In genomic region chr7:144914948-144915750, GRCm38 (mm10) we compare ENCODE assay signal across 8 mouse cellular contexts. TPM values are rescaled to one million over a fixed set of nuclear protein-coding genes. Genes with fewer than 3 reads are reported as not detected.
A peak's percentile ranks its signal among the peaks of the same experiment; 100 is the strongest.
DNase-seq lines count a peak whose midpoint lies in the region; ATAC-seq lines count a peak whose summit lies in the region.

Gene LTO1, plus strand, starts transcription at chr7:144915100.

- under 1% methylated on average over 55 of the region's 55 CpGs for WGBS in heart, embryonic 10.5 days
- WGBS in kidney, embryonic 16.5 days: under 1% methylated on average over 55 of the region's 55 CpGs
- under 1% methylated on average over 55 of the region's 55 CpGs for WGBS in liver, embryonic 12.5 days (ENCODE audit: insufficient replicate concordance)
- under 1% methylated on average over 55 of the region's 55 CpGs for WGBS in stomach, embryonic 15.5 days

- H3K4me1 ChIP-seq in heart, embryonic 10.5 days: peaks cover 12% of the 10 kb centered on the region
- H3K4me1 ChIP-seq in kidney, embryonic 16.5 days (ENCODE audit: insufficient read depth, low read length): peaks cover 8% of the 10 kb centered on the region
- H3K4me1 ChIP-seq in liver, embryonic 12.5 days: peaks cover 20% of the 10 kb centered on the region
- H3K4me1 ChIP-seq in stomach, embryonic 15.5 days: peaks cover 10% of the 10 kb centered on the region

- ATAC-seq in erythroblast, adult 5-6 weeks (replicated peaks; ENCODE audit: low FRiP score, poor library complexity, severe bottlenecking): peak; percentile 92
- ATAC-seq in kidney, embryonic 16.5 days (ENCODE audit: low FRiP score, low TSS enrichment): peak; percentile 93
- peak; percentile 93 for ATAC-seq in liver, embryonic 12.5 days
- peak; percentile 94 for ATAC-seq in stomach, embryonic 15.5 days (ENCODE audit: insufficient read depth, low FRiP score, low read depth)

- H3K27ac ChIP-seq in heart, embryonic 10.5 days: peak within 1 kb of the TSS; percentile 88
- peak within 1 kb of the TSS; percentile 81 for H3K27ac ChIP-seq in kidney, embryonic 16.5 days (ENCODE audit: low read length)
- H3K27ac ChIP-seq in liver, embryonic 12.5 days: peak within 1 kb of the TSS; percentile 68
- H3K27ac ChIP-seq in stomach, embryonic 15.5 days: peak within 1 kb of the TSS; percentile 71

- H3K4me3 ChIP-seq in heart, embryonic 10.5 days: peak within 1 kb of the TSS; percentile 92
- H3K4me3 ChIP-seq in kidney, embryonic 16.5 days (ENCODE audit: low read length): peak within 1 kb of the TSS; percentile 93
- H3K4me3 ChIP-seq in liver, embryonic 12.5 days: peak within 1 kb of the TSS; percentile 84
- peak within 1 kb of the TSS; percentile 89 for H3K4me3 ChIP-seq in stomach, embryonic 15.5 days (replicated peaks)

- peaks cover 28% of the 10 kb centered on the region for H3K36me3 ChIP-seq in heart, embryonic 10.5 days
- peaks cover 24% of the 10 kb centered on the region for H3K36me3 ChIP-seq in kidney, embryonic 16.5 days (ENCODE audit: insufficient read depth, low read length)
- peaks cover 32% of the 10 kb centered on the region for H3K36me3 ChIP-seq in liver, embryonic 12.5 days
- peaks cover 9% of the 10 kb centered on the region; the same call in 1 of the 2 replicates for H3K36me3 ChIP-seq in stomach, embryonic 15.5 days

- peak; percentile 95 for DNase-seq in CD4-positive helper T cell, adult 2 months (ENCODE audit: low read depth, low spot score)
- peak; percentile 97 for DNase-seq in brain, adult 2 months (ENCODE audit: low read depth, low spot score)
- peak; percentile 96 for DNase-seq in heart, embryonic 10.5 days (ENCODE audit: low spot score)
- DNase-seq in natural killer cell, adult 2 months (ENCODE audit: low spot score in 2 of 2): peak; percentile 92 to 93

- no peaks in the 10 kb centered on the region for H3K27me3 ChIP-seq in heart, embryonic 10.5 days (ENCODE audit: insufficient read depth, poor library complexity, severe bottlenecking)
- H3K27me3 ChIP-seq in kidney, embryonic 16.5 days (ENCODE audit: insufficient read depth, low read length): no peaks in the 10 kb centered on the region
- H3K27me3 ChIP-seq in liver, embryonic 12.5 days (replicated peaks): no peaks in the 10 kb centered on the region
- no peaks in the 10 kb centered on the region for H3K27me3 ChIP-seq in stomach, embryonic 15.5 days (replicated peaks)

- H3K9ac ChIP-seq in kidney, embryonic 16.5 days (replicated peaks; ENCODE audit: low read length): peak within 1 kb of the TSS; percentile 85
- H3K9ac ChIP-seq in liver, embryonic 12.5 days: peak within 1 kb of the TSS; percentile 81
- H3K9ac ChIP-seq in stomach, embryonic 15.5 days: peak within 1 kb of the TSS; percentile 78

- H3K9me3 ChIP-seq in heart, embryonic 10.5 days: no peaks in the 10 kb centered on the region
- H3K9me3 ChIP-seq in kidney, embryonic 16.5 days (ENCODE audit: low read length): no peaks in the 10 kb centered on the region
- H3K9me3 ChIP-seq in liver, embryonic 12.5 days (replicated peaks): no peaks in the 10 kb centered on the region
- H3K9me3 ChIP-seq in stomach, embryonic 15.5 days: no peaks in the 10 kb centered on the region

- peak within 1 kb of the TSS; percentile 93 for H3K4me2 ChIP-seq in kidney, embryonic 16.5 days (replicated peaks; ENCODE audit: low read depth, low read length)
- H3K4me2 ChIP-seq in liver, embryonic 12.5 days: peak within 1 kb of the TSS; percentile 91
- H3K4me2 ChIP-seq in stomach, embryonic 15.5 days: peak within 1 kb of the TSS; percentile 83

RNA-seq across cellular contexts. Expression of gene LTO1, which starts in this region (rescaled TPM):
- 1.2 and 7.5 TPM in 2 replicates for total RNA-seq in erythroblast, adult 5-6 weeks (2015; ENCODE audit: low replicate concordance)
- total RNA-seq in erythroblast, adult 5-6 weeks (2017; ENCODE audit: low replicate concordance): 8.3 and 16.6 TPM in 2 replicates
- polyA plus RNA-seq in heart, embryonic 10.5 days (2016; fragmentation: Nextera tagmentation; extraction: Ambion mirVana): 23.3 and 26.0 TPM in 2 replicates
- polyA plus RNA-seq in kidney, embryonic 16.5 days (2015; fragmentation: Nextera tagmentation; extraction: Ambion mirVana): 31.4 and 33.7 TPM in 2 replicates
- 11.6 and 12.8 TPM in 2 replicates for polyA plus RNA-seq in liver, embryonic 12.5 days (2016; fragmentation: Nextera tagmentation; extraction: Ambion mirVana)
- polyA plus RNA-seq in stomach, embryonic 15.5 days (2015; fragmentation: Nextera tagmentation; extraction: Ambion mirVana): 24.2 and 24.6 TPM in 2 replicates

Comparison
In these comparisons a context has a peak if more than half of its experiments do, and no peak if none do; other contexts are left out.
1. Peak in every context shown above with its lines: DNase-seq, ATAC-seq, H3K4me3 ChIP-seq and H3K27ac ChIP-seq.